Mouse (Mus musculus): ENCODE measurements around the gene Gm20917. TPM values are rescaled to one million over a fixed set of nuclear protein-coding genes. Genes with fewer than 3 reads are reported as not detected.
"Not testable (repeated sequence)": the region's sequence is repeated elsewhere in the genome, so short reads cannot be mapped to it uniquely, and the experiment has no call there.

The Gm20917 gene
- polyA plus RNA-seq (2014; fragmentation: Nextera tagmentation; extraction: Ambion mirVana), result not detected in 2 replicates

DNA sequence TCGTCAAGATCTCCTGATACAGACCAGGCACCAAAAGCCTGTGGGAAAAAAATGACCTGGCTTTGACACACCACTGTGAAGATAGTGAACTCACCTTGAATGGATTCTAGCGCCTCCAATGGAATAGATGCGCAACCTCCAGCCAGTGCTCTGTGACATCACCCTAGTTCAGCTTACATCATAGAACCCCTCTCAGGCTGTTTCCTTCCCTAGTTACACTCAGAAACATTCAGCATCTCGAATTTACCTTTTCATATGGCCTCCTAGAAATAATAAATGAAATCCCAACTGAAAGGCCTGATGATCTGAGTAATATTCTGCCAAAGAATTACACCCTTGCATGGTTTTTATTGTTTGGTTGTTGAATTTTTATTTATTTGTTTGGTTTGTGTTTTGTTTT, at the start of gene Gm20917:
Gm20917 (minus strand) TSS at position 101 of the 400 bp plus-strand sequence.
- not testable (repeated sequence) for H3K27me3 ChIP-seq (ENCODE audit: control insufficient read depth, insufficient read depth, low read length); H3K4me1 ChIP-seq (replicated peaks; ENCODE audit: control insufficient read depth, insufficient read depth, low read length); H3K4me2 ChIP-seq (replicated peaks); H3K9ac ChIP-seq; H3K27ac ChIP-seq; H3K4me3 ChIP-seq (replicated peaks; ENCODE audit: low read length); ATAC-seq (ENCODE audit: low FRiP score); H3K36me3 ChIP-seq (replicated peaks; ENCODE audit: control insufficient read depth, insufficient read depth); H3K9me3 ChIP-seq (ENCODE audit: control insufficient read depth, low read length); DNase-seq (ENCODE audit: low spot score)
- WGBS, result no CpG with 5 or more reads among the region's 4 CpGs

Other genes starting within 250 kb of the Gm20917 start
- not detected in 2 replicates for gene Gm20916, start 168.4 kb upstream of the Gm20917 start, polyA plus RNA-seq (2014; fragmentation: Nextera tagmentation; extraction: Ambion mirVana)

Measured in hindbrain, embryonic 14.5 days (tissue).